22 mouse cellular contexts compared by ENCODE assay signal in the genomic region with DNA sequence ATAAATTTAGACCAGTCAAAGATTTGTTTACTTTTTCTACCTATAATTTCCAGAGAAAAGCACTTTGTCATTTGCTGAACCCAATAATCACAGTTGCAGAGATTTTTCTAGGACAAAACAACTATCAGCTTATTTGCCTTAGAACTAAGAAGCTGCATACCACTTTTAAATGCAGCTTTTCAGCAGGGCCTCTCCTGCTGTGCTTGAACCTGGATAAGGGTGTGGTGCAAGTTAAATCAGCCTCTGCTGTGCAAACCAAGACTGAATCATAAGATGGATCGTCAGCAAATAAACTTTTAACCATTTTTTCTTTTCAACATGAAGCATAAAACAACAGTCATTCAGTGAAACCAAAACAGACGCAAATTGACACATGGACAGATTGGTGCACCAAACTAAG.
DNase-seq lines count a peak whose midpoint lies in the region; TF ChIP-seq lines count a peak whose summit lies in the region.
"Had no signal": no experiment of that assay in that cellular context is flagged by ENCODE, and none has a peak within 500 bp of the region (broad histone marks: within the 10 kb centered on the region; RNA-seq: fewer than 3 reads in every experiment).

No protein-coding gene starts in this region.

- peak overlapping the region; percentile 69 for H3K27ac ChIP-seq in ES-Bruce4 (ENCODE audit: insufficient read depth, low read length)
- peak overlapping the region; percentile 66; the same call in 1 of the 2 replicates for H3K27ac ChIP-seq in ES-E14 (ENCODE audit: insufficient read depth, low read depth, low read length, poor library complexity, severe bottlenecking)
- H3K27ac ChIP-seq: embryonic facial prominence, embryonic 13.5 days; embryonic facial prominence, embryonic 15.5 days; forebrain, embryonic 10.5 days; forebrain, embryonic 12.5 days had no signal

- TF ChIP-seq EP300 in ES-Bruce4 (IDR thresholded peaks at IDR 0.05; ENCODE audit: insufficient read depth, low read depth, low read length): no peak

- in situ Hi-C loops in ES-E14 (cut with MboI; ENCODE audit: low sequenced_read_pairs in 2 of 2, unreplicated experiment in 2 of 2): no loop called here

- no peaks in the 10 kb centered on the region for H3K27me3 ChIP-seq in ES-Bruce4 (ENCODE audit: control insufficient read depth, insufficient read depth, low read length, poor library complexity, severe bottlenecking)
- H3K27me3 ChIP-seq: CH12.LX; embryonic facial prominence, embryonic 13.5 days; embryonic facial prominence, embryonic 15.5 days; forebrain, embryonic 12.5 days had no signal

- intact Hi-C loops in heart, postnatal 25 days (cut with DNase I): no loop called here

- H3K36me3 ChIP-seq in ES-Bruce4 (ENCODE audit: control insufficient read depth, insufficient read depth, low read length, poor library complexity, severe bottlenecking) (no peaks in the 10 kb centered on the region), ES-E14 (ENCODE audit: control insufficient read depth, insufficient read depth, low read length, poor library complexity, severe bottlenecking) (no peaks in the 10 kb centered on the region)
- H3K36me3 ChIP-seq: embryonic facial prominence, embryonic 13.5 days; embryonic facial prominence, embryonic 15.5 days; forebrain, embryonic 10.5 days; forebrain, embryonic 12.5 days had no signal

- TF ChIP-seq POLR2A in ES-Bruce4 (IDR thresholded peaks at IDR 0.05; ENCODE audit: insufficient read depth, low read length): no peak

- TF ChIP-seq CTCF in ES-Bruce4 (IDR thresholded peaks at IDR 0.05; ENCODE audit: low read depth, low read length): no peak

- peaks cover 16% of the 10 kb centered on the region for H3K9me3 ChIP-seq in ES-Bruce4 (replicated peaks; ENCODE audit: control insufficient read depth, insufficient read depth, low read length, poor library complexity, severe bottlenecking)
- H3K9me3 ChIP-seq in ES-E14 (ENCODE audit: control insufficient read depth, insufficient read depth, low read depth, low read length): no peaks in the 10 kb centered on the region
- H3K9me3 ChIP-seq: embryonic facial prominence, embryonic 13.5 days; embryonic facial prominence, embryonic 15.5 days; forebrain, embryonic 10.5 days; forebrain, embryonic 12.5 days had no signal

- H3K4me1 ChIP-seq in ES-Bruce4 (ENCODE audit: control insufficient read depth, insufficient read depth, low read length) (peaks cover 1% of the 10 kb centered on the region), ES-E14 (ENCODE audit: control insufficient read depth in 2 of 2, insufficient read depth in 2 of 2, low read length in 2 of 2, poor library complexity in 1 of 2) (peaks cover 0 to 11% of the 10 kb centered on the region in 2 experiments; a peak in 2 of 4 replicates)
- H3K4me1 ChIP-seq: embryonic facial prominence, embryonic 13.5 days; embryonic facial prominence, embryonic 15.5 days; forebrain, embryonic 10.5 days; forebrain, embryonic 12.5 days had no signal

- H3K4me3 ChIP-seq in ES-Bruce4 (ENCODE audit: low read depth, low read length) (no peak overlapping the region), ES-E14 (ENCODE audit: insufficient read depth in 1 of 2, low read depth in 1 of 2, low read length in 2 of 2, poor library complexity in 1 of 2, severe bottlenecking in 1 of 2) (no peak overlapping the region; a peak in 1 of 4 replicates)
- H3K4me3 ChIP-seq: embryonic facial prominence, embryonic 13.5 days; embryonic facial prominence, embryonic 15.5 days; erythroblast, embryonic 14.5 days; forebrain, embryonic 10.5 days; forebrain, embryonic 12.5 days had no signal

- H3K9ac ChIP-seq in ES-Bruce4 (ENCODE audit: low read depth, poor library complexity, severe bottlenecking) (no peak overlapping the region), ES-E14 (ENCODE audit: insufficient read depth, low read depth, low read length, poor library complexity, severe bottlenecking) (no peak overlapping the region)
- H3K9ac ChIP-seq: embryonic facial prominence, embryonic 13.5 days; embryonic facial prominence, embryonic 15.5 days; forebrain, embryonic 12.5 days had no signal

- DNase-seq in ES-E14 (ENCODE audit: low read depth, low spot score) (no peak), ZHBTc4 (ENCODE audit: low read depth, low spot score) (peak; percentile 53)
- DNase-seq in urinary bladder, adult 2 months (ENCODE audit: low spot score): no peak
- DNase-seq in heart, postnatal 25 days (ENCODE audit: low spot score): no peak
- DNase-seq: adrenal gland, adult 2 months; adrenal gland, postnatal 10 days; adrenal gland, postnatal 25 days; B cell, adult 2 months; cerebellum, adult 11 months; cerebellum, adult 18-20 months; cerebellum, adult 8-10 months; cerebellum, adult 9-11 months; cerebellum, postnatal 14 days; cerebellum, postnatal 36 days; embryo, embryonic 11 days had no signal

TF ChIP-seq in ES-E14, 5 proteins besides CTCF, POLR2A, EP300 and RAD21:
- TF ChIP-seq HCFC1 (IDR thresholded peaks at IDR 0.05; ENCODE audit: borderline replicate concordance, insufficient read depth, low read length): no peak
- no peak for TF ChIP-seq CHD2 (IDR thresholded peaks at IDR 0.05; ENCODE audit: low read depth, low read length)
- TF ChIP-seq MAFK (IDR thresholded peaks at IDR 0.05; ENCODE audit: insufficient read depth, low read depth, low read length): no peak
